Mouse (Mus musculus) bone marrow, adult 2 months (tissue): ENCODE data around the gene Ssbp3. TPM values are rescaled to one million over a fixed set of nuclear protein-coding genes. Genes with fewer than 3 reads are reported as not detected.

ENCODE experiments used
- H3K27ac ChIP-seq: fragments of 200-500 bp; 2 replicates; pipeline ENCODE4 v1.5.1; 2012; ENCODE audit warnings: low read depth, mild to moderate bottlenecking, control low read depth, inconsistent platforms, low read length; ENCODE audit not compliant: control insufficient read depth, poor library complexity, insufficient read depth
- H3K4me1 ChIP-seq: fragments of 200-500 bp; 2 replicates; pipeline ENCODE4 v1.6.1; 2011; ENCODE audit warnings: low read length; ENCODE audit not compliant: control insufficient read depth, insufficient read depth
- H3K4me3 ChIP-seq: fragments of 200-500 bp; replicated peaks from 2 replicates; pipeline ENCODE3; 2011; ENCODE audit warnings: mild to moderate bottlenecking, low read depth, low read length, control low read depth; ENCODE audit not compliant: control insufficient read depth
- CTCF ChIP-seq: fragments of 200-500 bp; IDR thresholded peaks from 2 replicates; pipeline ENCODE4 v1.5.1; 2011; ENCODE audit warnings: low read length, control low read depth; ENCODE audit not compliant: control insufficient read depth, insufficient read depth
- POLR2A ChIP-seq: fragments of 200-500 bp; IDR thresholded peaks from 2 replicates; pipeline ENCODE4 v1.6.1; 2011; ENCODE audit warnings: low read depth, mild to moderate bottlenecking, control low read depth, low read length, borderline replicate concordance; ENCODE audit not compliant: control insufficient read depth
- WGBS: fragments of 180-500 bp; shearing (Covaris S2); methylation state at CpG from one replicate; pipeline ENCODE4 v1.1.7; 2018; 5-methylcytosine and 5-hydroxymethylcytosine counted together
- polyA plus RNA-seq: library from polyadenylated mRNA; stranded (reverse); fragments of >200 nt; gene quantifications from 2 replicates; pipeline ENCODE4 v1.2.4, GENCODE M21; 2011; ENCODE audit warnings: low replicate concordance; ENCODE audit not compliant: missing spikeins, insufficient read depth, insufficient read length

Ssbp3 gene
- 84.3 and 112 TPM in 2 replicates for polyA plus RNA-seq

GRCm38 (mm10) chr4:106910201-106911172 is at the start of gene Ssbp3:
Gene Ssbp3 (plus strand): TSS chr4:106910701.
- WGBS, result under 1% methylated on average over 44 of the region's 51 CpGs
- Histone ChIP-seq H3K4me1 (peaks cover 4% of the 10 kb centered on the region; the same call in 1 of the 2 replicates), H3K27ac (peak within 1 kb of the TSS; percentile 86), H3K4me3 (peak within 1 kb of the TSS; percentile 77)
- TF ChIP-seq POLR2A (no peak), CTCF (no peak)

GRCm38 (mm10) chr4:106861871-106862270 is 48.6 kb upstream of the Ssbp3 start:
- Histone ChIP-seq H3K27ac (no peak overlapping the region), H3K4me1 (no peaks in the 10 kb centered on the region), H3K4me3 (no peak overlapping the region)
- TF ChIP-seq POLR2A, result no peak
- no peak for TF ChIP-seq CTCF
- 29% methylated on average over 8 of the region's 8 CpGs for WGBS

GRCm38 (mm10) chr4:106862317-106862716 is 48.2 kb upstream of the Ssbp3 start:
- Histone ChIP-seq H3K27ac (no peak overlapping the region), H3K4me3 (no peak overlapping the region), H3K4me1 (no peaks in the 10 kb centered on the region)
- 19% methylated on average over 7 of the region's 7 CpGs for WGBS
- TF ChIP-seq CTCF (no peak), POLR2A (no peak)

GRCm38 (mm10) chr4:106862767-106863370 is 47.6 kb upstream of the Ssbp3 start:
- H3K4me3 ChIP-seq, result no peak overlapping the region
- H3K27ac ChIP-seq, result no peak overlapping the region
- TF ChIP-seq POLR2A, result no peak
- TF ChIP-seq CTCF, result no peak
- 65% methylated on average over 3 of the region's 3 CpGs for WGBS
- H3K4me1 ChIP-seq, result no peaks in the 10 kb centered on the region

GRCm38 (mm10) chr4:106865415-106866110 is 44.9 kb upstream of the Ssbp3 start:
- no peak for TF ChIP-seq POLR2A
- no peak for TF ChIP-seq CTCF
- Histone ChIP-seq H3K4me3 (no peak overlapping the region), H3K27ac (no peak overlapping the region), H3K4me1 (no peaks in the 10 kb centered on the region; the same call in 1 of the 2 replicates)
- 26% methylated on average over 19 of the region's 19 CpGs for WGBS

GRCm38 (mm10) chr4:106866381-106866780 is 44.1 kb upstream of the Ssbp3 start:
- 81% methylated on average over 5 of the region's 5 CpGs for WGBS
- Histone ChIP-seq H3K27ac (no peak overlapping the region), H3K4me3 (no peak overlapping the region), H3K4me1 (no peaks in the 10 kb centered on the region; the same call in 1 of the 2 replicates)
- no peak for TF ChIP-seq POLR2A
- TF ChIP-seq CTCF, result no peak

GRCm38 (mm10) chr4:106866845-106867244 is 43.7 kb upstream of the Ssbp3 start:
- Histone ChIP-seq H3K4me3 (no peak overlapping the region), H3K4me1 (no peaks in the 10 kb centered on the region; the same call in 1 of the 2 replicates), H3K27ac (no peak overlapping the region)
- WGBS, result 81% methylated on average over 7 of the region's 7 CpGs
- TF ChIP-seq POLR2A (no peak), CTCF (no peak)

- Histone ChIP-seq H3K4me3 (no peak overlapping the region), H3K27ac (no peak overlapping the region), H3K4me1 (no peaks in the 10 kb centered on the region; the same call in 1 of the 2 replicates)
- no peak for TF ChIP-seq POLR2A
- WGBS, result 59% methylated on average over 12 of the region's 12 CpGs
These were observed 41.6 kb upstream of the Ssbp3 start for GRCm38 (mm10) chr4:106868737-106869438.
